Mouse (Mus musculus): ENCODE results near the gene M6pr. TPM values are rescaled to one million over a fixed set of nuclear protein-coding genes. Genes with fewer than 3 reads are reported as not detected.

The M6pr gene
- total and polyA plus RNA-seq, 2 experiments from 2014 or later, result 44.0 to 51.9 TPM

DNA sequence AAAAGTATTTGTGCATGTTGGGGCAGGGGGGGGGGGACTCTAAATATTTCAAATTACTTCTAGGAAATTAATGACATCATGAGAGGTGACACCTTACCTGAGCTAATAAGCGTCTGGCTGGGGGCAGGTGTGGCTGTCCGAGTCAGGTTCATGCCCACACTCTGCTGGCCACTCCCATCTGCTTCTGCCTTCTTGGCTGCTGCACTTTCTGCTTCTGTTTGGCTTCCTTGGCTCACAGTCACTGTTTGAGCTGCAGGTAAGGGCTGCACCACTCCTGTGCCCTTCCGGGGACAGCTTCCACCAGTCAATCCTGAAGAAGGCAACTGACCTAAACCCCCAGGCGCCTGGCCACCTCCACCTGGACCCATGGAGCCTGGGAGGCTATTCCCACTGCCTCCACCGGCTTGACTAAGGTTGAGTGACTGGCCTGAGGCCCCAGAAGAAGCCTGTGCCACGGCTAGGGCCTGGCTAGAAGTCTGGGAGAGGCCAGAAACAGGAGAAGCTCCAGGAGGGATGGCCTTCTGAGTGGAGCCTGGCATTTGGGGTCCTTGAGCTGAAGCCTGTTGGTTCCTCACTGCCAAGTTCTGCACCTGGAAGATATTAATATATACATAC, 16.9 kb downstream of the M6pr start:
- Histone ChIP-seq H3K4me3 (ENCODE audit: low read depth, low read length) (no peak overlapping the region), H3K9ac (no peak overlapping the region), H3K27me3 (ENCODE audit: insufficient read depth, low read length) (no peaks in the 10 kb centered on the region), H3K36me3 (ENCODE audit: insufficient read depth) (peaks cover 64% of the 10 kb centered on the region), H3K4me1 (ENCODE audit: insufficient read depth) (no peaks in the 10 kb centered on the region), H3K4me2 (ENCODE audit: low read depth) (no peak overlapping the region), H3K27ac (ENCODE audit: low read depth, low read length) (no peak overlapping the region), H3K9me3 (ENCODE audit: low read length) (no peaks in the 10 kb centered on the region)
- ATAC-seq (no peak), DNase-seq (no peak)
- 96% methylated on average over 6 of the region's 6 CpGs for WGBS
- TF ChIP-seq CTCF (IDR thresholded peaks at IDR 0.05; ENCODE audit: low read depth), result no peak

DNA sequence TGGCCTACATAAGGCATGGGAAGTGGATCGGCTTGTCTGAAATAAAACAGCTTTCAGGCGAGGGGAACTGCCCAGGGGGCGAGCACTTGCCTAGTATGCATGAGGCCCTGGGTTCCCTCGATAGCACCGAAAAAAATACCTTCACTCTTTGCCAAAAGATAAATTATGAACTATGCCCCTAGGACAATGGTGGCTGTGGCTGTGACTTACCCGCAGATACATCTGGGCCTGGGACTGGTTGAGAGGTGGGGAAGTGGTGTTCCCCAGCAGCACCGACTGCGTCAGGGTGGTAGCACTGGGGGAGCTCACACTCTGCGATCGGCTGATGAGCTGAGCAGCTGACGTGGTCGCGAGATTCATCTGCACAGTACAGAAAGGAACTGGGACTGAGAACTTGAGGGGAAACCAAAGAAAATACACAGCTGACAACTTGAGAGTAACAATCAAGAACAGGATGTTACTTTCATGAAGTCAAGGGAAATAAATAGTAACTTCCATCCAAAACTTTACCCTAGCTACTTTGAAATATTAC, 24.6 kb downstream of the M6pr start:
- H3K27me3 ChIP-seq (ENCODE audit: insufficient read depth, low read length), result no peaks in the 10 kb centered on the region
- TF ChIP-seq CTCF (IDR thresholded peaks at IDR 0.05; ENCODE audit: low read depth), result no peak
- no peak overlapping the region for H3K9ac ChIP-seq
- no peak overlapping the region for H3K4me2 ChIP-seq (ENCODE audit: low read depth)
- WGBS, result 90% methylated on average over 13 of the region's 13 CpGs
- H3K9me3 ChIP-seq (ENCODE audit: low read length), result no peaks in the 10 kb centered on the region
- peaks cover 5% of the 10 kb centered on the region; the same call in 1 of the 2 replicates for H3K4me1 ChIP-seq (ENCODE audit: insufficient read depth)
- ATAC-seq (no peak), DNase-seq (no peak)
- no peak overlapping the region for H3K27ac ChIP-seq (ENCODE audit: low read depth, low read length)
- H3K36me3 ChIP-seq (ENCODE audit: insufficient read depth), result peaks cover 54% of the 10 kb centered on the region
- H3K4me3 ChIP-seq (ENCODE audit: low read depth, low read length), result no peak overlapping the region

GRCm38 (mm10) chr6:122334786-122335340, 26.3 kb downstream of the M6pr start:
- 81% methylated on average over 7 of the region's 7 CpGs for WGBS
- peaks cover 40% of the 10 kb centered on the region for H3K36me3 ChIP-seq (ENCODE audit: insufficient read depth)
- ATAC-seq, result no peak
- no peak overlapping the region for H3K4me3 ChIP-seq (ENCODE audit: low read depth, low read length)
- TF ChIP-seq CTCF (IDR thresholded peaks at IDR 0.05; ENCODE audit: low read depth), result no peak
- peaks cover 9% of the 10 kb centered on the region; the same call in 1 of the 2 replicates for H3K4me1 ChIP-seq (ENCODE audit: insufficient read depth)
- no peak overlapping the region for H3K4me2 ChIP-seq (ENCODE audit: low read depth)
- no peaks in the 10 kb centered on the region for H3K9me3 ChIP-seq (ENCODE audit: low read length)
- H3K27me3 ChIP-seq (ENCODE audit: insufficient read depth, low read length), result no peaks in the 10 kb centered on the region
- no peak overlapping the region for H3K9ac ChIP-seq
- DNase-seq, result no peak
- H3K27ac ChIP-seq (ENCODE audit: low read depth, low read length), result no peak overlapping the region

DNA sequence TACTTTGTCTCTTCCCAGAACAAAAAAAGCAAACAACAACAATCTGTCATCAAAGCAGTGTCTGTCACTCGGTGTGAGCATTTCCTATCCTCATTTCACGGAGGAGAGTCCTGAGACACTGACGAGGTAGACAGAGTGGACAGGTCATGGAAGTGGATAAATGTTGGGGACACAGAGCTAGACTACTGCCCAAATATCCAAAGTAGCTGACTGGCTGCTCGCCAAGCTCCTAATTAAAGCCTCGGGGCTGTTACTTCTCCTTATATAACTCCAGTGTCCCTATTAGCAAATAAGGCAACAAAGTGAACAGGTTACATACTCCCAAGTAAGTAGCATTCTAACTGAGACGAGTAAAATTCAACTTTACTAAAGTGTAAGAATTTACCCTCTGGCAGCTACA, 29.0 kb downstream of the M6pr start:
- DNase-seq (no peak), ATAC-seq (no peak)
- no peaks in the 10 kb centered on the region for H3K9me3 ChIP-seq (ENCODE audit: low read length)
- H3K9ac ChIP-seq, result no peak overlapping the region
- TF ChIP-seq CTCF (IDR thresholded peaks at IDR 0.05; ENCODE audit: low read depth), result no peak
- H3K4me1 ChIP-seq (ENCODE audit: insufficient read depth), result peaks cover 9% of the 10 kb centered on the region; the same call in 1 of the 2 replicates
- H3K27ac ChIP-seq (ENCODE audit: low read depth, low read length), result no peak overlapping the region
- H3K4me2 ChIP-seq (ENCODE audit: low read depth), result no peak overlapping the region
- WGBS, result 24% methylated on average over 6 of the region's 6 CpGs
- H3K36me3 ChIP-seq (ENCODE audit: insufficient read depth), result peaks cover 23% of the 10 kb centered on the region
- H3K4me3 ChIP-seq (ENCODE audit: low read depth, low read length), result no peak overlapping the region
- H3K27me3 ChIP-seq (ENCODE audit: insufficient read depth, low read length), result no peaks in the 10 kb centered on the region

DNA sequence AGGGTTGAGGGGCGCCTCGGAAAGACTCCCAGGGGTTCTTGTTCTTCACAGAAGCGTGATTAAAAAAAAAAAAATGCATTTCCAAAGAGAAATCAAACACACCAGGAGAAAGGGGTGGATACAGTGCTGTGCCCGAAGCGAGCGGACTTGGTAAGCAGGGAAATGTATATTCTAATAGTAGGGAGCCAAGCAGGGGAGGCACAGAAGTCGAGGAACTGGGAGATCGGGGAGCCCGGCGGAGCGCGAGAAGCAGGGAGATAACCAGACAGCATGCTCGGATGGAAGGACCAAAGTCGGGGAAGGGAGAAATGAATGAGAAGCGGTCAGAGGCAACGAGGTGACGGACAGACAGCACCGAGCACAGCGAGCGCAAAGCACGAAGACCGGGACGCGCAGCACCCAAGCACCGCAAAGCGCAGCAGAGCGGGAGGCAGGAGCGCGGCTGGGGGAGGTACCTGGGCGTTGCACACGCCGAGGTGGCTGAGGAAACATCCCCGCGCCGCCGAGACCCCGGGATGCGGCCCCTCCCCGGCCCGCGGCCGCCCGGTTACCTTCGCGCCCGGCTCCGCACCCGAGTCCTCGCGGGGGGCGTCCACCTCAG, 30.6 kb downstream of the M6pr start:
- peak overlapping the region; percentile 73 for H3K9ac ChIP-seq
- H3K4me3 ChIP-seq (ENCODE audit: low read depth, low read length), result peak overlapping the region; percentile 82
- no peak for TF ChIP-seq CTCF (IDR thresholded peaks at IDR 0.05; ENCODE audit: low read depth)
- peak overlapping the region; percentile 97 for H3K27ac ChIP-seq (ENCODE audit: low read depth, low read length)
- ATAC-seq (peak; percentile 79), DNase-seq (peak; percentile 76)
- peak overlapping the region; percentile 61 for H3K4me2 ChIP-seq (ENCODE audit: low read depth)
- H3K27me3 ChIP-seq (ENCODE audit: insufficient read depth, low read length), result no peaks in the 10 kb centered on the region
- no peaks in the 10 kb centered on the region for H3K9me3 ChIP-seq (ENCODE audit: low read length)
- WGBS, result 3% methylated on average over 43 of the region's 51 CpGs
- H3K36me3 ChIP-seq (ENCODE audit: insufficient read depth), result peaks cover 9% of the 10 kb centered on the region; the same call in 1 of the 2 replicates
- H3K4me1 ChIP-seq (ENCODE audit: insufficient read depth), result peaks cover 9% of the 10 kb centered on the region; the same call in 1 of the 2 replicates

DNA sequence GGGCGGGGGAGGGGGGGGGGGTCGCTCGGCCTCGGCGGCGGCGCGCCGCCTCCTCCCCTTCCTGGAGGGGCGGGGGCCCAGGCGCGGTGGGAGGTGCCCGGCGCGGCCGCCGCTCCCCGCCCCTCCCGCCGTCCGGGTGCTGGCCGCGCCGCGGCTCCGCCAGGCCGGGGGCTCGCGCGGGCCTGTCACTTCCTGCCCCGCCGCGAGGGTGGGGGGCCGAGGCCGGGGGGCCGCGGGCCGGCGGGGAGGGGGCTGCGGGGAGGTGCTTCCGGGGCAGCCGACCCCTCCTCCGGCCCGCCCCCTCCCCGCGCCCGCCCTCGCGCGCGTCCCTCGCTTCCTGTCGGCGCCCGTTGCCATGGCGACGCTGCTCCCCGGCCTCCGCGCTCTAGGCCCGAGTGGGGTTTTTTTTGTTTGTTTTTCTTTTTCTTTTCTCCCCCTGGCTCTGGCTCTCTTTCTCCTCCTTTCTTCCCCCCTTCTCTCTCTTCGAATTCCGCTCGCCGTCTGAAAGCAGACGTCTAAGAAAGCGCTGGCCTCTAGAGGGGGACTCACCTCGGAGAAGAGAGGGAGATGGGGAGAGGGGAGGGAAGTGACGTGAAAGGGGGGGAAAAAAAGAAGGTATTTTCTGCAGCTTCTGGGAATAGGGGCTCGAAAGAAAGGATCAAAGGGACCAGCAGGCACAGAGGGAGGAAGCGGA, 31.3 kb downstream of the M6pr start:
- Histone ChIP-seq H3K36me3 (ENCODE audit: insufficient read depth) (peaks cover 5% of the 10 kb centered on the region; the same call in 1 of the 2 replicates), H3K4me1 (ENCODE audit: insufficient read depth) (peaks cover 9% of the 10 kb centered on the region; the same call in 1 of the 2 replicates), H3K27me3 (ENCODE audit: insufficient read depth, low read length) (no peaks in the 10 kb centered on the region), H3K4me3 (ENCODE audit: low read depth, low read length) (peak overlapping the region; percentile 82), H3K4me2 (ENCODE audit: low read depth) (peak overlapping the region; percentile 66), H3K27ac (ENCODE audit: low read depth, low read length) (peak overlapping the region; percentile 97), H3K9ac (peak overlapping the region; percentile 73), H3K9me3 (ENCODE audit: low read length) (no peaks in the 10 kb centered on the region)
- peak; percentile 51 for TF ChIP-seq CTCF (IDR thresholded peaks at IDR 0.05; ENCODE audit: low read depth)
- ATAC-seq, result peak; percentile 91
- under 1% methylated on average over 29 of the region's 71 CpGs for WGBS
- peak; percentile 95 for DNase-seq
